Mouse (Mus musculus) limb, embryonic 13.5 days (tissue): ENCODE data around the gene Zfp330. TPM values are rescaled to one million over a fixed set of nuclear protein-coding genes. Genes with fewer than 3 reads are reported as not detected.

Source experiments
- polyA plus RNA-seq: library from polyadenylated mRNA; unstranded; fragments of >200 nt; fragmentation: Nextera tagmentation; extraction: Ambion mirVana; gene quantifications from 2 replicates; pipeline ENCODE4 v1.2.1, GENCODE M21; 2015

Zfp330 gene
- polyA plus RNA-seq, 1 experiment from 2014 or later: 74.0 TPM

Other genes with a start within 250 kb of the Zfp330 start
- 2.1 and 2.4 TPM in 2 replicates for gene Rnf150, start 89.2 kb upstream of the Zfp330 start, polyA plus RNA-seq